Mouse (Mus musculus) heart, embryonic 14.5 days (tissue): ENCODE data around the gene Cc2d2b. TPM values are rescaled to one million over a fixed set of nuclear protein-coding genes. Genes with fewer than 3 reads are reported as not detected.

Experiments used
- ATAC-seq: fragments of 200-750 bp; cut with Nextera tagmentation; 2 replicates; pipeline ENCODE4 v1.8.0; 2017; ENCODE audit warnings: low read depth, moderate TSS enrichment; ENCODE audit not compliant: insufficient number of reproducible peaks, insufficient read depth, low FRiP score
- H3K27ac ChIP-seq, 2 experiments: fragments of 200-500 bp in 1 of 2; fragments of 300-500 bp in 1 of 2; sonication (generic) in 1 of 2; replicated peaks in 1 of 2; 2 replicates each; pipeline ENCODE4 v1.5.1; 2012 to 2014; ENCODE audit warnings: low read depth in 2 of 2, low read length in 2 of 2, control low read depth in 1 of 2, mild to moderate bottlenecking in 1 of 2, mixed read lengths in 1 of 2; ENCODE audit not compliant: control insufficient read depth in 1 of 2, insufficient read depth in 1 of 2
- H3K27me3 ChIP-seq: fragments of 300-500 bp; sonication (generic); 2 replicates; pipeline ENCODE4 v1.6.1; 2014; ENCODE audit warnings: mild to moderate bottlenecking, low read length, control low read depth; ENCODE audit not compliant: control insufficient read depth, insufficient read depth
- H3K36me3 ChIP-seq: fragments of 300-500 bp; sonication (generic); 2 replicates; pipeline ENCODE4 v1.6.1; 2014; ENCODE audit warnings: mild to moderate bottlenecking, control low read depth, low read length, mixed read lengths; ENCODE audit not compliant: control insufficient read depth, insufficient read depth
- H3K4me1 ChIP-seq, 2 experiments: fragments of 200-500 bp in 1 of 2; fragments of 300-500 bp in 1 of 2; sonication (generic) in 1 of 2; 2 replicates each; pipeline ENCODE4 v1.6.1; 2012 to 2014; ENCODE audit warnings: low read length in 2 of 2, control low read depth in 1 of 2, mixed read lengths in 1 of 2; ENCODE audit not compliant: control insufficient read depth in 2 of 2, insufficient read depth in 2 of 2
- H3K4me2 ChIP-seq: fragments of 300-500 bp; sonication (generic); 2 replicates; pipeline ENCODE4 v1.6.1; 2014; ENCODE audit warnings: mild to moderate bottlenecking, low read length
- H3K4me3 ChIP-seq, 2 experiments: fragments of 200-500 bp in 1 of 2; fragments of 300-500 bp in 1 of 2; sonication (generic) in 1 of 2; 2 replicates each; pipeline ENCODE4 v1.5.1; 2012 to 2014; ENCODE audit warnings: low read length in 2 of 2, mild to moderate bottlenecking in 2 of 2, control low read depth in 1 of 2, low read depth in 1 of 2, moderate library complexity in 1 of 2; ENCODE audit not compliant: control insufficient read depth in 1 of 2, insufficient read depth in 1 of 2
- H3K9ac ChIP-seq: fragments of 300-500 bp; sonication (generic); 2 replicates; pipeline ENCODE4 v1.6.1; 2014; ENCODE audit warnings: mild to moderate bottlenecking, low read length
- H3K9me3 ChIP-seq: fragments of 300-500 bp; sonication (generic); 2 replicates; pipeline ENCODE4 v1.6.1; 2016; ENCODE audit warnings: low read length, control low read depth; ENCODE audit not compliant: control insufficient read depth
- WGBS: fragments of 180-500 bp; shearing (Covaris S2); extraction: QIAGEN DNeasy Blood & Tissue Kit; methylation state at CpG from one replicate; pipeline ENCODE4 v1.1.7; 2014; 5-methylcytosine and 5-hydroxymethylcytosine counted together
- polyA plus RNA-seq: library from polyadenylated mRNA; unstranded; fragments of >200 nt; fragmentation: Nextera tagmentation; extraction: Ambion mirVana; gene quantifications from 2 replicates; pipeline ENCODE4 v1.2.1, GENCODE M21; 2014

The Cc2d2b gene
- polyA plus RNA-seq, 1 experiment from 2014 or later, result 0.30 TPM

GRCm38 (mm10) chr19:40809858-40810257 lies 61.3 kb downstream of the Cc2d2b start:
- WGBS, result 75% methylated on average over 7 of the region's 7 CpGs
- peaks cover 3 to 12% of the 10 kb centered on the region in 2 experiments; a peak in 3 of 4 replicates for H3K4me1 ChIP-seq
- no peak overlapping the region for H3K9ac ChIP-seq
- no peaks in the 10 kb centered on the region for H3K9me3 ChIP-seq
- H3K4me2 ChIP-seq, result no peak overlapping the region
- ATAC-seq, result no peak
- H3K27ac ChIP-seq, result no peak overlapping the region
- no peaks in the 10 kb centered on the region for H3K27me3 ChIP-seq
- no peak overlapping the region for H3K4me3 ChIP-seq
- no peaks in the 10 kb centered on the region for H3K36me3 ChIP-seq

- Histone ChIP-seq H3K36me3 (no peaks in the 10 kb centered on the region), H3K27ac (no peak overlapping the region), H3K4me3 (no peak overlapping the region), H3K9ac (no peak overlapping the region), H3K4me1 (peaks cover 3 to 12% of the 10 kb centered on the region in 2 experiments; a peak in 3 of 4 replicates), H3K9me3 (no peaks in the 10 kb centered on the region), H3K27me3 (no peaks in the 10 kb centered on the region), H3K4me2 (no peak overlapping the region)
- no peak for ATAC-seq
- WGBS, result 55% methylated on average over 4 of the region's 4 CpGs
These were observed 63.3 kb downstream of the Cc2d2b start for GRCm38 (mm10) chr19:40811840-40812239.

- no peaks in the 10 kb centered on the region for H3K36me3 ChIP-seq
- no peak overlapping the region for H3K9ac ChIP-seq
- H3K9me3 ChIP-seq, result no peaks in the 10 kb centered on the region
- peak overlapping the region; percentile 45; the same call in 1 of the 2 replicates for H3K4me2 ChIP-seq
- peaks cover 3 to 12% of the 10 kb centered on the region in 2 experiments; a peak in 3 of 4 replicates for H3K4me1 ChIP-seq
- no peak overlapping the region for H3K27ac ChIP-seq
- no peak for ATAC-seq
- H3K4me3 ChIP-seq, result no peak overlapping the region
- whole genome bisulfite sequencing, result 21% methylated on average over 3 of the region's 3 CpGs
- H3K27me3 ChIP-seq, result no peaks in the 10 kb centered on the region
These were observed 64.2 kb downstream of the Cc2d2b start for GRCm38 (mm10) chr19:40812778-40813177.

- Histone ChIP-seq H3K27me3 (no peaks in the 10 kb centered on the region), H3K4me3 (no peak overlapping the region), H3K4me1 (peaks cover 3 to 12% of the 10 kb centered on the region in 2 experiments; a peak in 3 of 4 replicates), H3K36me3 (no peaks in the 10 kb centered on the region), H3K4me2 (peak overlapping the region; percentile 45), H3K27ac (no peak overlapping the region), H3K9ac (no peak overlapping the region), H3K9me3 (no peaks in the 10 kb centered on the region)
- ATAC-seq, result no peak
- 43% methylated on average over 14 of the region's 14 CpGs for WGBS
These were observed 64.8 kb downstream of the Cc2d2b start for GRCm38 (mm10) chr19:40813385-40813784.

GRCm38 (mm10) chr19:40815645-40816183 lies 67.2 kb downstream of the Cc2d2b start:
- ATAC-seq, result no peak
- no peaks in the 10 kb centered on the region for H3K9me3 ChIP-seq
- 66% methylated on average over 7 of the region's 7 CpGs for WGBS

GRCm38 (mm10) chr19:40817901-40818532 lies 69.5 kb downstream of the Cc2d2b start:
- Histone ChIP-seq H3K27ac (no peak overlapping the region), H3K4me1 (peaks cover 3% of the 10 kb centered on the region in 2 experiments; a peak in 3 of 4 replicates), H3K9me3 (no peaks in the 10 kb centered on the region), H3K9ac (no peak overlapping the region), H3K4me2 (no peak overlapping the region), H3K27me3 (no peaks in the 10 kb centered on the region), H3K36me3 (no peaks in the 10 kb centered on the region), H3K4me3 (no peak overlapping the region)
- ATAC-seq, result no peak
- 64% methylated on average over 6 of the region's 6 CpGs for WGBS

More at GRCm38 (mm10) chr19:40815645-40816183, 67.2 kb downstream of the Cc2d2b start:
- H3K4me3 ChIP-seq, result no peak overlapping the region
- no peaks in the 10 kb centered on the region for H3K27me3 ChIP-seq
- H3K27ac ChIP-seq, result no peak overlapping the region
- no peak overlapping the region for H3K4me2 ChIP-seq
- peaks cover 3 to 12% of the 10 kb centered on the region in 2 experiments; a peak in 3 of 4 replicates for H3K4me1 ChIP-seq
- no peaks in the 10 kb centered on the region for H3K36me3 ChIP-seq
- H3K9ac ChIP-seq, result no peak overlapping the region

- H3K4me2 ChIP-seq, result no peak overlapping the region
- H3K4me1 ChIP-seq, result no peaks in the 10 kb centered on the region
- H3K4me3 ChIP-seq, result no peak overlapping the region
- H3K27me3 ChIP-seq, result no peaks in the 10 kb centered on the region
- H3K27ac ChIP-seq, result no peak overlapping the region
- no peak for ATAC-seq
- H3K9ac ChIP-seq, result no peak overlapping the region
- no peaks in the 10 kb centered on the region for H3K36me3 ChIP-seq
- WGBS, result 57% methylated on average over 7 of the region's 7 CpGs
- H3K9me3 ChIP-seq, result no peaks in the 10 kb centered on the region
These were observed 70.2 kb downstream of the Cc2d2b start for GRCm38 (mm10) chr19:40818764-40819163.
